Mouse (Mus musculus) T-helper 17 cell (primary cell): Measurements from ENCODE around the gene Il4ra.

ENCODE experiments used
- in situ Hi-C, 2 experiments: fragments of 300-600 bp; cut with MboI, MseI; formaldehyde crosslinking; loops; 1 replicate in 1 of 2; 2 replicates in 1 of 2; pipeline ENCODE4 v1.15.1; 2025; ENCODE audit warnings: high pct_unique_total_duplicates in 2 of 2

Il4ra gene

GRCm38 (mm10) chr7:125622741-125623685 lies 71.1 kb downstream of the Il4ra start:
- in situ Hi-C loops, result no loop called here

- in situ Hi-C loops, result no loop called here
These were observed 73.3 kb downstream of the Il4ra start for GRCm38 (mm10) chr7:125625219-125625618.

- in situ Hi-C loops, result no loop called here
These were observed 73.9 kb downstream of the Il4ra start for GRCm38 (mm10) chr7:125625829-125626228.
